Mouse (Mus musculus) G1E (cell line): ENCODE measurements around the gene Ralgds.

Experiments used
- CTCF ChIP-seq: IDR thresholded peaks from 2 replicates; pipeline ENCODE4 v1.5.1; 2012; ENCODE audit warnings: low read depth, low read length, inconsistent platforms, mixed read lengths
- GATA1 ChIP-seq: IDR thresholded peaks from 2 replicates; pipeline ENCODE4 v1.6.1; 2012; ENCODE audit warnings: borderline replicate concordance, low read length, inconsistent platforms, mixed read lengths

GRCm38 (mm10) chr2:28468486-28469225, 44.3 kb upstream of the Ralgds start:
- TF ChIP-seq CTCF (no peak), GATA1 (no peak)
